Mouse (Mus musculus) liver, embryonic 14.5 days (tissue): ENCODE results near the gene Sdhaf2. TPM values are rescaled to one million over a fixed set of nuclear protein-coding genes. Genes with fewer than 3 reads are reported as not detected.

Source experiments
- ATAC-seq: fragments of 200-750 bp; cut with Nextera tagmentation; 2 replicates; pipeline ENCODE4 v1.8.0; 2017; ENCODE audit warnings: moderate number of reproducible peaks, mild to moderate bottlenecking, moderate library complexity; ENCODE audit not compliant: insufficient read depth
- DNase-seq, 3 experiments: peaks; one replicate each; pipeline ENCODE4 v3.0.0-alpha.2; 2012 to 2013; ENCODE audit warnings: low read depth in 3 of 3, low spot score in 3 of 3
- H3K27ac ChIP-seq: fragments of 300-500 bp; sonication (generic); 2 replicates; pipeline ENCODE4 v1.5.1; 2014; ENCODE audit warnings: moderate library complexity, mild to moderate bottlenecking, control low read depth, inconsistent platforms
- H3K27me3 ChIP-seq: fragments of 300-500 bp; sonication (generic); 2 replicates; pipeline ENCODE4 v1.6.1; 2014; ENCODE audit warnings: mild to moderate bottlenecking, low read length, moderate library complexity; ENCODE audit not compliant: control insufficient read depth, insufficient read depth
- H3K36me3 ChIP-seq: fragments of 300-500 bp; sonication (generic); replicated peaks from 2 replicates; pipeline ENCODE4 v1.6.1; 2014; ENCODE audit warnings: low read depth; ENCODE audit not compliant: control insufficient read depth, insufficient read depth
- H3K4me1 ChIP-seq, 2 experiments: fragments of 200-500 bp in 1 of 2; fragments of 300-500 bp in 1 of 2; sonication (generic) in 1 of 2; replicated peaks; 2 replicates each; pipeline ENCODE4 v1.6.1; 2012 to 2014; ENCODE audit warnings: antibody characterized with exemption in 1 of 2, inconsistent platforms in 1 of 2, low read length in 1 of 2; ENCODE audit not compliant: control insufficient read depth in 2 of 2, insufficient read depth in 2 of 2
- H3K4me2 ChIP-seq: fragments of 300-500 bp; sonication (generic); 2 replicates; pipeline ENCODE4 v1.6.1; 2014; ENCODE audit warnings: low read depth, mild to moderate bottlenecking, control low read depth, moderate library complexity
- H3K4me3 ChIP-seq, 2 experiments: fragments of 200-500 bp in 1 of 2; fragments of 300-500 bp in 1 of 2; sonication (generic) in 1 of 2; 2 replicates each; pipeline ENCODE4 v1.5.1; 2012 to 2014; ENCODE audit warnings: low read depth in 2 of 2, low read length in 2 of 2, mild to moderate bottlenecking in 2 of 2, control low read depth in 1 of 2, inconsistent platforms in 1 of 2, moderate library complexity in 1 of 2; ENCODE audit not compliant: insufficient read depth in 1 of 2
- H3K9ac ChIP-seq: fragments of 300-500 bp; sonication (generic); replicated peaks from 2 replicates; pipeline ENCODE4 v1.6.1; 2014; ENCODE audit warnings: mild to moderate bottlenecking, control low read depth, moderate library complexity
- H3K9me3 ChIP-seq: fragments of 300-500 bp; sonication (generic); 2 replicates; pipeline ENCODE4 v1.6.1; 2016; ENCODE audit warnings: low read length, mixed read lengths; ENCODE audit not compliant: control insufficient read depth
- CTCF ChIP-seq: IDR thresholded peaks from 2 replicates; pipeline ENCODE4 v1.5.1; 2016; ENCODE audit warnings: antibody characterized with exemption, low read depth, control low read depth
- EP300 ChIP-seq: IDR thresholded peaks from 2 replicates; pipeline ENCODE4 v1.6.1; 2016; ENCODE audit warnings: antibody characterized with exemption, low read depth
- WGBS: fragments of 180-500 bp; shearing (Covaris S2); extraction: QIAGEN DNeasy Blood & Tissue Kit; methylation state at CpG from one replicate; pipeline ENCODE4 v1.1.7; 2014; ENCODE audit not compliant: insufficient replicate concordance; 5-methylcytosine and 5-hydroxymethylcytosine counted together
- polyA plus RNA-seq, 2 experiments: library from polyadenylated mRNA; depleted of rRNA in 1 of 2; stranded (reverse) in 1 of 2; unstranded in 1 of 2; fragments of >200 nt; fragmentation: Nextera tagmentation in 1 of 2; extraction: Ambion mirVana in 1 of 2; gene quantifications; 2 replicates each; pipeline versions ENCODE4 v1.2.1 to v1.2.3; 2012 to 2014

The Sdhaf2 gene
- polyA plus RNA-seq (2012; rRNA removed): 16.8 and 20.5 TPM in 2 replicates
- 26.9 and 31.0 TPM in 2 replicates for polyA plus RNA-seq (2014; fragmentation: Nextera tagmentation; extraction: Ambion mirVana)

DNA sequence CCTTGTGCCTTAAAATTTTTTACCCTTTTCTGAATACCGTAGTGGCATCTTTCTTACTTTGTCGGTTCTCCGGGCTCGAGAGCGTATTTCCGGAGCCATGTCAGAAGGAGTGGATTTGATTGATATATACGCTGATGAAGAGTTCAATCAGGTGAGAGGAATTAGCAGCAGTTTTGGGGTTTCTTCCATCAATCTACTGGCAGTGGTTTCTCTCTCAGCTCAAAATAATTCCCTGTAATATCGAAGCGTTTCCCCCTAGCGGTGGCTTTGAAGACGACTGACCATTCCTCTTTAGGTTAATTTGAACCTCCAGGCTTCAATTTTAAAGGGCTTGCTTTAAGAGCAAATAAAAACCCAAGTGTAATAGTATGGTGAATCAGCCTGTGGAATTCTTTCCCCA lies at the start of gene Sdhaf2:
Gene Sdhaf2 (minus strand): TSS at position 233 of the 400 bp plus-strand sequence.
- Histone ChIP-seq H3K9ac (peak within 1 kb of the TSS; percentile 99), H3K27me3 (no peaks in the 10 kb centered on the region), H3K4me1 (peaks cover 27 to 29% of the 10 kb centered on the region in 2 experiments), H3K9me3 (no peaks in the 10 kb centered on the region), H3K4me3 (peak within 1 kb of the TSS; percentile 96 to 98), H3K36me3 (peaks cover 22% of the 10 kb centered on the region), H3K27ac (peak within 1 kb of the TSS; percentile 93), H3K4me2 (peak within 1 kb of the TSS; percentile 87)
- DNase-seq: peak; percentile 42 to 57 (median 50)
- ATAC-seq: no peak
- WGBS: under 1% methylated on average over 11 of the region's 11 CpGs
- TF ChIP-seq EP300 (0 out of 2 replicates have a peak, but pooled peaks have one; percentile 4), CTCF (peak; percentile 51)

DNA sequence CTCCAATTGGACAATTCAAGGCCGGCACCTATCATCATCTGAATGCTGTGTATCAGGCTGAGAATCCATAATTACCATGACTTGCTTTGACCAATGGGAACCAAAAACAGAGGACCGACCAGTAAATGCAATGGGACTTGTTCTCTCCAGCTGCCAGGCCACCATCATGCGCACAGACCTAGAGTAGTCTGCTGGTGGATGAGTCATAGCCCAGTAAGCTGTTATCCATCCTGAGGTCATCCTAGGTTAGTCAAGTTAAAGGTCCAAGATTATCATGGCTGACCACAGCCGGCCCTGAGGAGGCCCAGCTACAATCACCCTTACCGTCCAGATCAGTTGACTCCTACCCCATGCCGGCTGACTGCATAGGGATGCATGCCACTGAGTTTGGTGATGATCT lies 43.7 kb upstream of the Sdhaf2 start:
- DNase-seq (no peak), ATAC-seq (no peak)
- peaks cover 12% of the 10 kb centered on the region; the same call in 1 of the 2 replicates for H3K36me3 ChIP-seq
- no peaks in the 10 kb centered on the region for H3K27me3 ChIP-seq
- no peak overlapping the region for H3K27ac ChIP-seq
- H3K9me3 ChIP-seq: no peaks in the 10 kb centered on the region
- no peak for TF ChIP-seq CTCF
- no peak for TF ChIP-seq EP300
- H3K9ac ChIP-seq: no peak overlapping the region
- H3K4me1 ChIP-seq: peaks cover 0 to 9% of the 10 kb centered on the region in 2 experiments; a peak in 1 of 4 replicates
- no peak overlapping the region for H3K4me2 ChIP-seq
- WGBS: 80% methylated on average over 6 of the region's 6 CpGs
- H3K4me3 ChIP-seq: no peak overlapping the region

DNA sequence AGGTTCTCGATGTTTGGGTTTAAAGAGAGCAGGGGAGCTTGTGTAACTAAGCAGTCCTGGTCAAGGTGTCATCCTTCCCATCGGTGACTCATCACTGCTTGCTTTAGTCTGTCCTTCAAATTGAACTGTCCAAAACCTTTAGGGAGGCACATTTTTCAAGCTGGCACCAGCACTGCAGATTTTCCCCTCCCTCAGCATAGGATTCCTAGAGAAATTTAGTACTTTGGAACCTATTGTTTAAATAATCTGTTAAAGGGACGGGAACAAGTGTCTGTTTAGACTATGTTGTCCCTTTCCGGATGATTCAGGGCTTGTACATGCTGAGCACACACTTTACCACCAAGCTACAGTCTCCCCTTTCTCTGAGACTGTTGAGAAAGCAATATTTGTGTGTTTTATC lies 39.3 kb upstream of the Sdhaf2 start:
- Histone ChIP-seq H3K9me3 (no peaks in the 10 kb centered on the region), H3K36me3 (no peaks in the 10 kb centered on the region; the same call in 1 of the 2 replicates), H3K4me3 (no peak overlapping the region), H3K9ac (no peak overlapping the region), H3K27me3 (no peaks in the 10 kb centered on the region), H3K4me1 (peaks cover 0 to 18% of the 10 kb centered on the region in 2 experiments; a peak in 2 of 4 replicates), H3K27ac (no peak overlapping the region), H3K4me2 (no peak overlapping the region)
- no peak for DNase-seq
- 37% methylated on average over 4 of the region's 4 CpGs for WGBS
- TF ChIP-seq CTCF (no peak), EP300 (no peak)
- no peak for ATAC-seq

DNA sequence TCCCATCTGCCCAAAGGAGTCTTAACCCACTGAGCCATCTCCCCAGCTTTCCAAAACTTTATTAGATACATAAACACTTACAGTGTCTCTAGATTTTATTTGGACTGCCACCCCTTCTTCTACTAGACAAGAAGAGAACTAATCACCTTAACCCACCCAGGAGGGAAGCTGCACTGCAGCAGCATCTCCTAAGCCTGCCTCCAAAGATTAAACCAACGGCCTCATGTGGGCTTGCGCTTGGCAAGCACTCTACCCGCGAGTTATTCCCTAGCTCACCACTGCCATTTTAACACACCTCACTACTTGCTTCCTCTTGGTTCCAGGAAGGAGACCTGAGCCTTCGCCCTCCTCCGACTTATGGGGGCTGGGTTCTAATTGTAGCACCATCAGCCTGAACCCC lies 38.3 kb upstream of the Sdhaf2 start:
- Histone ChIP-seq H3K4me2 (no peak overlapping the region), H3K4me3 (no peak overlapping the region), H3K36me3 (no peaks in the 10 kb centered on the region), H3K4me1 (peaks cover 0 to 18% of the 10 kb centered on the region in 2 experiments; a peak in 2 of 4 replicates), H3K27ac (no peak overlapping the region), H3K9me3 (no peaks in the 10 kb centered on the region), H3K9ac (no peak overlapping the region), H3K27me3 (no peaks in the 10 kb centered on the region)
- ATAC-seq (no peak), DNase-seq (no peak)
- TF ChIP-seq CTCF (no peak), EP300 (no peak)
- 72% methylated on average over 6 of the region's 6 CpGs for WGBS

DNA sequence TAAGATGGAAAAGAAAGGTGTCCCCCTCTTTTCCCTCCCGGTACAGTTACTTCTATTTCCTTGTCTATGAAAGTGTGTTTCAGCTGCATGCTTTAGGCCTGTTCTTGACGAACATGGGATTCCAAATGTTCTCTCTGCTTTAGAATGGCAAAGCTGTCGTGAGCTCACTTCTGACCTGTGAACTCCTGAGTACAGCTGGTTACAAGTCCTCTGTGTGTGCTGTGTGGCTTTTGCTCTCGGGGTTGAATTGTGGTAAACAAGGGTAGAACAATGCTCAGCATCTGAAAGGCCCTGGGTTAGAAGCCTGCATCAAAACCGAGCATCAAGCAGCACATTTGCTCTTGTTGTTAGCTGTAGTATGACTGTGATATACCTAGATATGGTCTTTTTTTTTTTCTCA lies 36.4 kb upstream of the Sdhaf2 start:
- WGBS: 46% methylated on average over 5 of the region's 5 CpGs
- H3K27me3 ChIP-seq: no peaks in the 10 kb centered on the region
- H3K9ac ChIP-seq: no peak overlapping the region
- ATAC-seq: no peak
- H3K4me1 ChIP-seq: peaks cover 0 to 18% of the 10 kb centered on the region in 2 experiments; a peak in 2 of 4 replicates
- no peak overlapping the region for H3K27ac ChIP-seq
- no peaks in the 10 kb centered on the region for H3K36me3 ChIP-seq
- no peak overlapping the region for H3K4me3 ChIP-seq
- no peak overlapping the region for H3K4me2 ChIP-seq
- DNase-seq: no peak
- no peaks in the 10 kb centered on the region for H3K9me3 ChIP-seq
- TF ChIP-seq CTCF (no peak), EP300 (no peak)
